ENCODE assay signal across 8 mouse cellular contexts in the genomic region with DNA sequence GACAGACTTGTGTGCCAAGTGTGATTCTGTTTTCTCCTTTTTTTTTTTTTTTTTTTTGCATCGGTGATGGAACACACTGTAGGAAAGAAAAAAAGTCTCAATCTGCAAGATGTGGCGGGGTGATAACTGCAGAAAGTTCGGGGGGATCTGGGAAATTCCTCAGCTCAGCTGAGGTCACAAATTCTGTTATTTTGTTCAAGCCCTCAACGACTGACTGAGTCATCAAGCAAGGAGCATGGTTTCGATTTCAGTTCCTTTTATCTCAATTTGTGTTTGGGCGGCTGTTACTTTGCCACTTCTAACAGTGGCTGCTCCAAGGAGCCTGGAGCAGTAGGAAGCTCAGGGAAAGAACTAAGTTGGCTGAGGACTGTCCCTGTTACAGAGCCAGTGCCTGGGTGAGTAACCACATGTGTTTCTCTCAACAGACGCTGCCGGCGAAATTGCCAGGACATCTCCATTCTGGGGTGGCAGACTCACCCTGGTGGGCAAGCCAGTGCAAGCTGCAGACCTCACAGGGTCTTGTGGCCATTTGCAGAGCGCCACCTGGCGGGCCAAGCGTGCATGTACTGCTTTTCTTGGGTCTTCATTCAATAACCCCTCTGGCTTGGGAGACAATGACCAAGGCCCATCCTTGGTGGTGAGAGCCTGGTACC. TPM values are rescaled to one million over a fixed set of nuclear protein-coding genes. Genes with fewer than 3 reads are reported as not detected.
DNase-seq lines count a peak whose midpoint lies in the region; ATAC-seq and TF ChIP-seq lines count a peak whose summit lies in the region.

No protein-coding gene starts in this region.

- no peak overlapping the region for H3K27ac ChIP-seq in hindbrain, embryonic 12.5 days

- H3K4me3 ChIP-seq in hindbrain, embryonic 12.5 days = peak overlapping the region; percentile 20

- peak; percentile 86 for ATAC-seq in Patski
- peak; percentile 60 for ATAC-seq in hindbrain, embryonic 12.5 days (ENCODE audit: low FRiP score)

- peak overlapping the region; percentile 44 for H3K4me2 ChIP-seq in hindbrain, embryonic 12.5 days (replicated peaks)

- CTCF ChIA-PET in Patski (lab: Charles Lee) = interaction anchor here (0.7 to 3.1 kb wide), 25 partner anchors 9 to 86 kb away, joined by 3 to 18 read pairs (median 4); a partner anchor contains a TSS

- POLR2A ChIA-PET in Patski (lab: Charles Lee) = interaction anchor here (1.1 kb wide), 1 partner anchor 69 kb away, joined by 3 read pairs; no protein-coding TSS in a partner anchor

- TF ChIP-seq CTCF in Patski (IDR thresholded peaks at IDR 0.05) = peak; percentile 99

- WGBS in hindbrain, embryonic 12.5 days = 20% methylated on average over 12 of the region's 12 CpGs

- no peaks in the 10 kb centered on the region for H3K9me3 ChIP-seq in hindbrain, embryonic 12.5 days (replicated peaks)

- no peaks in the 10 kb centered on the region for H3K27me3 ChIP-seq in Patski
- H3K27me3 ChIP-seq in hindbrain, embryonic 12.5 days = no peaks in the 10 kb centered on the region

- DNase-seq in Patski (ENCODE audit: low read depth, low spot score) = peak; percentile 71
- peak; percentile 94 for DNase-seq in cerebellum, postnatal 10 days
- peak; percentile 40 to 77 for DNase-seq in frontal cortex, postnatal 10 days (ENCODE audit: low spot score in 2 of 2)
- DNase-seq in layer of hippocampus, postnatal 10 days (ENCODE audit: low spot score in 2 of 2) = peak; percentile 80 to 87
- peak; percentile 93 for DNase-seq in lung, postnatal 10 days
- DNase-seq in ovary, postnatal 14 days (ENCODE audit: low spot score) = peak; percentile 86
- peak; percentile 92 for DNase-seq in thymus, postnatal 14 days

- no peaks in the 10 kb centered on the region for H3K36me3 ChIP-seq in hindbrain, embryonic 12.5 days

- 0 out of 2 replicates have a peak, but pooled peaks cover 3% of the 10 kb centered on the region for H3K4me1 ChIP-seq in hindbrain, embryonic 12.5 days

- no peak overlapping the region for H3K9ac ChIP-seq in hindbrain, embryonic 12.5 days

- in situ Hi-C loops in Patski (cut with MboI; ENCODE audit: low pct_unique_long_range_greater_than_20kb) = loop anchor here (5.0 kb wide), 1 partner anchor 68 kb away; a partner anchor contains a TSS

RNA-seq across cellular contexts. Expression of a gene that starts 0.6 kb away (rescaled TPM):
- 2.1 TPM for polyA plus RNA-seq in Patski (2021)
- 0.97 and 1.0 TPM in 2 replicates for polyA plus RNA-seq in hindbrain, embryonic 12.5 days (2016; fragmentation: Nextera tagmentation; extraction: Ambion mirVana)
- 1 to 10 TPM; 2.9 to 4.4 TPM for total RNA-seq in layer of hippocampus, postnatal 10 days (2021)

RNA-seq across cellular contexts. Expression of a gene that starts 30.3 kb away (rescaled TPM):
- polyA plus RNA-seq in Patski (2021) = 2.3 TPM
- 1.5 and 2.0 TPM in 2 replicates for polyA plus RNA-seq in hindbrain, embryonic 12.5 days (2016; fragmentation: Nextera tagmentation; extraction: Ambion mirVana)
- total RNA-seq in layer of hippocampus, postnatal 10 days (2021) = 1 to 10 TPM; 3.3 to 3.6 TPM

RNA-seq across cellular contexts. Expression of a gene that starts 34.2 kb away (rescaled TPM):
- polyA plus RNA-seq in Patski (2021) = 4.1 TPM
- polyA plus RNA-seq in hindbrain, embryonic 12.5 days (2016; fragmentation: Nextera tagmentation; extraction: Ambion mirVana) = not detected in 2 replicates
- not detected for total RNA-seq in layer of hippocampus, postnatal 10 days (2021)

RNA-seq across cellular contexts. Expression of a gene that starts 60.0 kb away (rescaled TPM):
- polyA plus RNA-seq in Patski (2021) = 16.2 TPM
- 0.40 and 0.73 TPM in 2 replicates for polyA plus RNA-seq in hindbrain, embryonic 12.5 days (2016; fragmentation: Nextera tagmentation; extraction: Ambion mirVana)
- total RNA-seq in layer of hippocampus, postnatal 10 days (2021) = 1 to 10 TPM; 1.1 to 1.3 TPM
